Mouse (Mus musculus) brain, adult 2 months (tissue): Measurements from ENCODE around the gene Fxyd7.

Experiments
- DNase-seq: peaks from one replicate; pipeline ENCODE4 v3.0.0; 2011; ENCODE audit warnings: low read depth, low spot score

The Fxyd7 gene

GRCm38 (mm10) chr7:31050921-31051320 is 346 bp downstream of the Fxyd7 start:
- DNase-seq = peak; percentile 73

GRCm38 (mm10) chr7:31050487-31050886 is 780 bp downstream of the Fxyd7 start:
- DNase-seq = no peak

GRCm38 (mm10) chr7:31049846-31050281 is 1.4 kb downstream of the Fxyd7 start:
- DNase-seq = peak; percentile 77

- peak; percentile 68 for DNase-seq
Observed at GRCm38 (mm10) chr7:31049135-31049845, 2.0 kb downstream of the Fxyd7 start.

GRCm38 (mm10) chr7:31042431-31042910 is 8.8 kb downstream of the Fxyd7 start, which contains the start of gene Fxyd5:
Fxyd5 (minus strand) TSS chr7:31042481.
- no peak for DNase-seq

GRCm38 (mm10) chr7:31041662-31042315 is 9.5 kb downstream of the Fxyd7 start:
- peak; percentile 27 for DNase-seq

- no peak for DNase-seq
Observed at GRCm38 (mm10) chr7:31041023-31041407, 10.3 kb downstream of the Fxyd7 start.

- DNase-seq = no peak
Observed at GRCm38 (mm10) chr7:31040281-31041022, 10.8 kb downstream of the Fxyd7 start.

- no peak for DNase-seq
Observed at GRCm38 (mm10) chr7:31039011-31039410, 12.3 kb downstream of the Fxyd7 start.

GRCm38 (mm10) chr7:31037675-31038074 is 13.6 kb downstream of the Fxyd7 start:
- no peak for DNase-seq

GRCm38 (mm10) chr7:31036917-31037316 is 14.3 kb downstream of the Fxyd7 start:
- no peak for DNase-seq

- DNase-seq = no peak
Observed at GRCm38 (mm10) chr7:31035291-31035690, 16.0 kb downstream of the Fxyd7 start.

- DNase-seq = peak; percentile 31
Observed at GRCm38 (mm10) chr7:31034789-31035188, 16.5 kb downstream of the Fxyd7 start.

GRCm38 (mm10) chr7:31033409-31034165 is 17.7 kb downstream of the Fxyd7 start:
- DNase-seq = no peak

GRCm38 (mm10) chr7:31031731-31032130 is 19.5 kb downstream of the Fxyd7 start:
- DNase-seq = no peak

GRCm38 (mm10) chr7:31030717-31031116 is 20.6 kb downstream of the Fxyd7 start:
- DNase-seq = no peak

- DNase-seq = no peak
Observed at GRCm38 (mm10) chr7:31028609-31029008, 22.7 kb downstream of the Fxyd7 start.

- peak; percentile 93 for DNase-seq
Observed at GRCm38 (mm10) chr7:31017104-31017901, 34.0 kb downstream of the Fxyd7 start.

- DNase-seq = no peak
Observed at GRCm38 (mm10) chr7:31012971-31013370, 38.3 kb downstream of the Fxyd7 start.

- no peak for DNase-seq
Observed at GRCm38 (mm10) chr7:31008889-31009288, 42.4 kb downstream of the Fxyd7 start.

- no peak for DNase-seq
Observed at GRCm38 (mm10) chr7:31008175-31008574, 43.1 kb downstream of the Fxyd7 start.
